Comparison of ENCODE assay signal across 8 mouse cellular contexts in genomic region chr12:105032832-105033775, GRCm38 (mm10). TPM values are rescaled to one million over a fixed set of nuclear protein-coding genes. Genes with fewer than 3 reads are reported as not detected.
DNase-seq lines count a peak whose midpoint lies in the region; ATAC-seq and TF ChIP-seq lines count a peak whose summit lies in the region.

No protein-coding gene starts in this region.

- peak overlapping the region; percentile 75 for H3K4me2 ChIP-seq in intestine, postnatal 0 days (replicated peaks; ENCODE audit: low read depth)

- peak overlapping the region; percentile 95 for H3K27ac ChIP-seq in gastrocnemius, adult 2 months
- H3K27ac ChIP-seq in cortical plate, adult 2 months (ENCODE audit: insufficient read depth, low read length), result 0 out of 2 replicates have a peak overlapping the region, but pooled peaks have one; percentile 5
- H3K27ac ChIP-seq in intestine, postnatal 0 days (ENCODE audit: low read depth, low read length), result peak overlapping the region; percentile 71

- H3K27me3 ChIP-seq in intestine, postnatal 0 days (replicated peaks; ENCODE audit: control insufficient read depth, insufficient read depth, low read length), result no peaks in the 10 kb centered on the region
- no peaks in the 10 kb centered on the region for H3K27me3 ChIP-seq in megakaryocyte, embryonic 14.5 days (replicated peaks)

- peak overlapping the region; percentile 65 for H3K9ac ChIP-seq in intestine, postnatal 0 days (ENCODE audit: low read depth, low read length)

- WGBS in intestine, postnatal 0 days, result under 1% methylated on average over 45 of the region's 45 CpGs

- H3K9me3 ChIP-seq in intestine, postnatal 0 days (ENCODE audit: control insufficient read depth), result no peaks in the 10 kb centered on the region
- no peaks in the 10 kb centered on the region for H3K9me3 ChIP-seq in megakaryocyte, embryonic 14.5 days

- H3K4me1 ChIP-seq in cortical plate, adult 2 months (ENCODE audit: control insufficient read depth, insufficient read depth, low read length), result no peaks in the 10 kb centered on the region; the same call in 1 of the 2 replicates
- no peaks in the 10 kb centered on the region; the same call in none of the 2 replicates for H3K4me1 ChIP-seq in intestine, postnatal 0 days (replicated peaks; ENCODE audit: control insufficient read depth, insufficient read depth, low read length)
- peaks cover 83% of the 10 kb centered on the region for H3K4me1 ChIP-seq in megakaryocyte, embryonic 14.5 days

- peak overlapping the region; percentile 78 for H3K4me3 ChIP-seq in gastrocnemius, adult 2 months
- peak overlapping the region; percentile 81 for H3K4me3 ChIP-seq in cortical plate, adult 2 months (ENCODE audit: insufficient read depth, low read length)
- H3K4me3 ChIP-seq in intestine, postnatal 0 days (ENCODE audit: low read depth, low read length), result peak overlapping the region; percentile 61
- H3K4me3 ChIP-seq in megakaryocyte, embryonic 14.5 days (replicated peaks), result peak overlapping the region; percentile 99

- intact Hi-C loops in gastrocnemius, adult 2 months (cut with DNase I), result no loop called here

- ATAC-seq in CD4-positive, CD25-positive, alpha-beta regulatory T cell, adult 4 months, result peak; percentile 5
- ATAC-seq in intestine, postnatal 0 days, result peak; percentile 26

- no peak for DNase-seq in gastrocnemius, adult 2 months
- DNase-seq in gastrocnemius, postnatal 10 days, result no peak
- no peak for DNase-seq in gastrocnemius, adult 8-10 months (ENCODE audit: low spot score in 2 of 2)
- no peak for DNase-seq in urinary bladder, adult 18-20 months (ENCODE audit: low spot score in 2 of 2)

- H3K36me3 ChIP-seq in intestine, postnatal 0 days (ENCODE audit: control insufficient read depth, insufficient read depth), result peaks cover 6% of the 10 kb centered on the region; the same call in 1 of the 2 replicates
- H3K36me3 ChIP-seq in megakaryocyte, embryonic 14.5 days (replicated peaks; ENCODE audit: low read length), result peaks cover 60% of the 10 kb centered on the region

- TF ChIP-seq CTCF in gastrocnemius, adult 2 months (IDR thresholded peaks at IDR 0.05), result no peak; the same call in 1 of the 2 replicates
- no peak for TF ChIP-seq CTCF in cortical plate, adult 2 months (IDR thresholded peaks at IDR 0.05; ENCODE audit: extremely low read depth, insufficient read depth, low read length)
- peak; percentile 38 for TF ChIP-seq CTCF in intestine, postnatal 0 days (IDR thresholded peaks at IDR 0.05; ENCODE audit: low read depth)

- TF ChIP-seq POLR2A in cortical plate, adult 2 months (IDR thresholded peaks at IDR 0.05; ENCODE audit: extremely low read depth, insufficient read depth, low read length), result no peak

RNA-seq across cellular contexts. Expression of gene Glrx5, which starts 0.6 kb away (rescaled TPM):
- total RNA-seq in gastrocnemius, adult 2 months (2021), result 10 to 100 TPM; 57.2 to 72.1 TPM
- total RNA-seq in gastrocnemius, postnatal 10 days (2021), result 10 to 100 TPM; 60.5 to 69.7 TPM
- polyA plus RNA-seq in CD4-positive, CD25-positive, alpha-beta regulatory T cell, adult 4 months (2017; shearing (Covaris generic)), result 1 to 10 TPM; 3.3 to 8.5 TPM
- 64.3 and 69.7 TPM in 2 replicates for polyA plus RNA-seq in cortical plate, adult 2 months (2012; rRNA removed)
- 209 TPM in 2 replicates for polyA plus RNA-seq in intestine, postnatal 0 days (2015; fragmentation: Nextera tagmentation; extraction: Ambion mirVana)
- polyA plus RNA-seq in megakaryocyte, embryonic 14.5 days (2012; ENCODE audit: insufficient read depth, low replicate concordance), result 46.1 and 131 TPM in 2 replicates
- total RNA-seq in gastrocnemius, adult 8-10 months (2022), result 10 to 100 TPM; 57.5 to 66.9 (median 60.3) TPM

RNA-seq across cellular contexts. Expression of gene Syne3, which starts 23.5 kb away (rescaled TPM):
- 1 to 10 TPM; 4.1 to 4.7 TPM for total RNA-seq in gastrocnemius, adult 2 months (2021)
- 10 to 100 TPM in 1 of 2 experiments, 1 to 10 TPM in 1; 9.0 to 11.5 TPM for total RNA-seq in gastrocnemius, postnatal 10 days (2021)
- 1 to 10 TPM; 1.6 to 5.5 TPM for polyA plus RNA-seq in CD4-positive, CD25-positive, alpha-beta regulatory T cell, adult 4 months (2017; shearing (Covaris generic))
- 0.68 and 0.90 TPM in 2 replicates for polyA plus RNA-seq in cortical plate, adult 2 months (2012; rRNA removed)
- 1.6 and 1.8 TPM in 2 replicates for polyA plus RNA-seq in intestine, postnatal 0 days (2015; fragmentation: Nextera tagmentation; extraction: Ambion mirVana)
- 4.2 and 6.8 TPM in 2 replicates for polyA plus RNA-seq in megakaryocyte, embryonic 14.5 days (2012; ENCODE audit: insufficient read depth, low replicate concordance)
- total RNA-seq in gastrocnemius, adult 8-10 months (2022), result 1 to 10 TPM; 2.9 to 5.0 (median 3.6) TPM

Comparison
In these comparisons a context has a peak if more than half of its experiments do, and no peak if none do; other contexts are left out.
1. H3K27ac ChIP-seq: peak in every context shown above with its lines; median percentile 95 in gastrocnemius, adult 2 months; 71 in intestine, postnatal 0 days; 5 in cortical plate, adult 2 months.